Mouse (Mus musculus) lung, embryonic 14.5 days (tissue): Measurements from ENCODE around the gene Tbx15. TPM values are rescaled to one million over a fixed set of nuclear protein-coding genes. Genes with fewer than 3 reads are reported as not detected.

Source experiments
- ATAC-seq: fragments of 200-750 bp; cut with Nextera tagmentation; 2 replicates; pipeline ENCODE4 v1.8.0; 2017; ENCODE audit warnings: mild to moderate bottlenecking, moderate TSS enrichment, moderate library complexity; ENCODE audit not compliant: insufficient read depth
- DNase-seq: peaks from one replicate; pipeline ENCODE4 v3.0.0-alpha.2; 2015
- H3K27ac ChIP-seq: fragments of 300-500 bp; sonication (generic); 2 replicates; pipeline ENCODE4 v1.5.1; 2014; ENCODE audit warnings: low read depth, mild to moderate bottlenecking, moderate library complexity
- H3K27me3 ChIP-seq: fragments of 300-500 bp; sonication (generic); 2 replicates; pipeline ENCODE4 v1.6.1; 2014; ENCODE audit warnings: low read length, control low read depth; ENCODE audit not compliant: insufficient read depth
- H3K36me3 ChIP-seq: fragments of 300-500 bp; sonication (generic); 2 replicates; pipeline ENCODE4 v1.6.1; 2014; ENCODE audit warnings: control low read depth; ENCODE audit not compliant: insufficient read depth
- H3K4me1 ChIP-seq: fragments of 300-500 bp; sonication (generic); 2 replicates; pipeline ENCODE4 v1.6.1; 2014; ENCODE audit warnings: antibody characterized with exemption, control low read depth; ENCODE audit not compliant: insufficient read depth
- H3K4me2 ChIP-seq: fragments of 300-500 bp; sonication (generic); 2 replicates; pipeline ENCODE4 v1.6.1; 2014; ENCODE audit warnings: mild to moderate bottlenecking
- H3K4me3 ChIP-seq: fragments of 300-500 bp; sonication (generic); 2 replicates; pipeline ENCODE4 v1.5.1; 2014; ENCODE audit warnings: low read depth, low read length
- H3K9ac ChIP-seq: fragments of 300-500 bp; sonication (generic); 2 replicates; pipeline ENCODE4 v1.6.1; 2014
- H3K9me3 ChIP-seq: fragments of 300-500 bp; sonication (generic); 2 replicates; pipeline ENCODE4 v1.6.1; 2016; ENCODE audit warnings: low read depth, low read length, control low read depth
- CTCF ChIP-seq: IDR thresholded peaks from 2 replicates; pipeline ENCODE4 v1.5.1; 2016; ENCODE audit warnings: antibody characterized with exemption, low read depth
- WGBS: fragments of 180-500 bp; shearing (Covaris S2); extraction: QIAGEN DNeasy Blood & Tissue Kit; methylation state at CpG from one replicate; pipeline ENCODE4 v1.1.7; 2014; 5-methylcytosine and 5-hydroxymethylcytosine counted together
- microRNA-seq: library from miRNA; unstranded; fragments of <30 nt; microRNA quantifications from one replicate; pipeline ENCODE4, GENCODE M21; 2016; ENCODE audit warnings: borderline number of aligned reads
- polyA plus RNA-seq: library from polyadenylated mRNA; unstranded; fragments of >200 nt; fragmentation: Nextera tagmentation; extraction: Ambion mirVana; gene quantifications from 2 replicates; pipeline ENCODE4 v1.2.1, GENCODE M21; 2014

The Tbx15 gene
- polyA plus RNA-seq, 1 experiment from 2014 or later = 0.28 TPM

GRCm38 (mm10) chr3:99338756-99339155, 98.6 kb downstream of the Tbx15 start:
- H3K4me1 ChIP-seq = no peaks in the 10 kb centered on the region
- H3K9me3 ChIP-seq = no peaks in the 10 kb centered on the region
- H3K36me3 ChIP-seq = no peaks in the 10 kb centered on the region
- H3K27me3 ChIP-seq = no peaks in the 10 kb centered on the region
- no peak overlapping the region for H3K27ac ChIP-seq
- H3K4me2 ChIP-seq = no peak overlapping the region
- H3K9ac ChIP-seq = no peak overlapping the region
- no peak overlapping the region for H3K4me3 ChIP-seq
- 44% methylated on average over 1 of the region's 1 CpGs for WGBS
- no peak for TF ChIP-seq CTCF
- no peak for DNase-seq
- no peak for ATAC-seq

- Histone ChIP-seq H3K4me1 (no peaks in the 10 kb centered on the region), H3K9me3 (no peaks in the 10 kb centered on the region), H3K9ac (no peak overlapping the region), H3K4me2 (no peak overlapping the region), H3K4me3 (no peak overlapping the region), H3K36me3 (no peaks in the 10 kb centered on the region), H3K27ac (no peak overlapping the region), H3K27me3 (no peaks in the 10 kb centered on the region)
- WGBS = 61% methylated on average over 3 of the region's 3 CpGs
- DNase-seq = no peak
- no peak for ATAC-seq
- no peak for TF ChIP-seq CTCF
Measured at GRCm38 (mm10) chr3:99340021-99340420, 99.8 kb downstream of the Tbx15 start.

GRCm38 (mm10) chr3:99379616-99380250, 139.6 kb downstream of the Tbx15 start:
- no peak overlapping the region for H3K4me3 ChIP-seq
- H3K4me1 ChIP-seq = no peaks in the 10 kb centered on the region
- H3K36me3 ChIP-seq = no peaks in the 10 kb centered on the region
- no peak overlapping the region for H3K27ac ChIP-seq
- no peaks in the 10 kb centered on the region for H3K27me3 ChIP-seq
- WGBS = 80% methylated on average over 2 of the region's 2 CpGs
- H3K4me2 ChIP-seq = no peak overlapping the region
- DNase-seq (no peak), ATAC-seq (no peak)
- no peak overlapping the region for H3K9ac ChIP-seq
- no peaks in the 10 kb centered on the region for H3K9me3 ChIP-seq
- no peak for TF ChIP-seq CTCF

GRCm38 (mm10) chr3:99387127-99387526, 146.9 kb downstream of the Tbx15 start:
- Histone ChIP-seq H3K9me3 (no peaks in the 10 kb centered on the region), H3K27me3 (no peaks in the 10 kb centered on the region), H3K36me3 (no peaks in the 10 kb centered on the region), H3K4me2 (no peak overlapping the region), H3K9ac (no peak overlapping the region), H3K4me1 (no peaks in the 10 kb centered on the region), H3K27ac (no peak overlapping the region), H3K4me3 (no peak overlapping the region)
- no peak for TF ChIP-seq CTCF
- ATAC-seq = no peak
- WGBS = 24% methylated on average over 3 of the region's 4 CpGs
- no peak for DNase-seq

Small RNA genes lying within 50 kb of the gene (microRNA-seq; reads per million reads assigned to microRNA genes)
- gene Mir6481 = not detected

Other genes starting within 250 kb of the Tbx15 start
- 7.2 and 8.8 TPM in 2 replicates for gene Wars2, start 99.3 kb upstream of the Tbx15 start, polyA plus RNA-seq